ENCODE assay signal across 7 mouse cellular contexts in genomic region chr11:83473235-83474016, GRCm38 (mm10). TPM values are rescaled to one million over a fixed set of nuclear protein-coding genes. Genes with fewer than 3 reads are reported as not detected.
DNase-seq lines count a peak whose midpoint lies in the region; ATAC-seq and TF ChIP-seq lines count a peak whose summit lies in the region.

No protein-coding gene starts in this region.

- H3K36me3 ChIP-seq in neural tube, embryonic 11.5 days (ENCODE audit: control insufficient read depth, insufficient read depth, low read length) = no peaks in the 10 kb centered on the region
- peaks cover 9% of the 10 kb centered on the region; the same call in 1 of the 2 replicates for H3K36me3 ChIP-seq in forebrain, embryonic 15.5 days
- H3K36me3 ChIP-seq in myocyte (ENCODE audit: control insufficient read depth, insufficient read depth) = peaks cover 23% of the 10 kb centered on the region

- peaks cover 7% of the 10 kb centered on the region for H3K4me1 ChIP-seq in neural tube, embryonic 11.5 days (ENCODE audit: control insufficient read depth, insufficient read depth, low read length)
- H3K4me1 ChIP-seq in brown adipose tissue, adult 24 weeks (ENCODE audit: control insufficient read depth, insufficient read depth, insufficient read length, low read length) = peaks cover 4% of the 10 kb centered on the region; the same call in 1 of the 2 replicates
- peaks cover 29% of the 10 kb centered on the region for H3K4me1 ChIP-seq in forebrain, embryonic 15.5 days

- peak overlapping the region; percentile 93 for H3K4me3 ChIP-seq in neural tube, embryonic 11.5 days (ENCODE audit: low read depth, low read length)
- peak overlapping the region; percentile 85 for H3K4me3 ChIP-seq in brown adipose tissue, adult 24 weeks (ENCODE audit: insufficient read depth, low read depth, low read length)
- peak overlapping the region; percentile 84 for H3K4me3 ChIP-seq in forebrain, embryonic 15.5 days
- H3K4me3 ChIP-seq in myocyte = peak overlapping the region; percentile 91

- no peaks in the 10 kb centered on the region for H3K9me3 ChIP-seq in neural tube, embryonic 11.5 days (ENCODE audit: control insufficient read depth, low read length)
- H3K9me3 ChIP-seq in forebrain, embryonic 15.5 days = no peaks in the 10 kb centered on the region

- under 1% methylated on average over 35 of the region's 52 CpGs for WGBS in neural tube, embryonic 11.5 days
- under 1% methylated on average over 46 of the region's 52 CpGs for WGBS in forebrain, embryonic 15.5 days

- DNase-seq in neural tube, embryonic 11.5 days (ENCODE audit: low spot score) = no peak
- DNase-seq in neural tube, embryonic 10.5 days (ENCODE audit: extremely low spot score, low spot score) = no peak
- peak; percentile 69 to 72 for DNase-seq in kidney, postnatal 36 days
- DNase-seq in layer of hippocampus, postnatal 36 days = no peak

- peak overlapping the region; percentile 8 for H3ac ChIP-seq in myocyte (ENCODE audit: control insufficient read depth, insufficient read length)

- peak overlapping the region; percentile 87 for H3K9ac ChIP-seq in neural tube, embryonic 11.5 days (ENCODE audit: low read length)
- H3K9ac ChIP-seq in forebrain, embryonic 15.5 days (replicated peaks) = peak overlapping the region; percentile 80

- H3K79me2 ChIP-seq in myocyte (ENCODE audit: control insufficient read depth, insufficient read depth) = peaks cover 51% of the 10 kb centered on the region

- H3K27me3 ChIP-seq in neural tube, embryonic 11.5 days (ENCODE audit: control insufficient read depth, insufficient read depth, low read length) = no peaks in the 10 kb centered on the region
- H3K27me3 ChIP-seq in forebrain, embryonic 15.5 days = no peaks in the 10 kb centered on the region
- no peaks in the 10 kb centered on the region for H3K27me3 ChIP-seq in myocyte (ENCODE audit: control insufficient read depth, insufficient read depth, insufficient read length)

- peak; percentile 83 for ATAC-seq in neural tube, embryonic 11.5 days (ENCODE audit: insufficient read depth, low FRiP score, low TSS enrichment)
- peak; percentile 86 for ATAC-seq in forebrain, embryonic 15.5 days (replicated peaks)

- peak overlapping the region; percentile 94 for H3K4me2 ChIP-seq in neural tube, embryonic 11.5 days (ENCODE audit: low read depth)
- peak overlapping the region; percentile 59 for H3K4me2 ChIP-seq in forebrain, embryonic 15.5 days (replicated peaks)
- H3K4me2 ChIP-seq in myocyte (ENCODE audit: low read depth) = peak overlapping the region; percentile 69

- TF ChIP-seq POLR2A in myocyte (IDR thresholded peaks at IDR 0.05; ENCODE audit: insufficient read length, low read depth) = peak; percentile 17

- peak overlapping the region; percentile 94 for H3K27ac ChIP-seq in neural tube, embryonic 11.5 days (ENCODE audit: low read depth, low read length)
- peak overlapping the region; percentile 80 for H3K27ac ChIP-seq in brown adipose tissue, adult 24 weeks (replicated peaks; ENCODE audit: low read depth, low read length)
- peak overlapping the region; percentile 97 for H3K27ac ChIP-seq in forebrain, embryonic 15.5 days (replicated peaks)

TF ChIP-seq in myocyte, 11 proteins besides CTCF, POLR2A, EP300 and RAD21:
- no peak for TF ChIP-seq TCF12 (IDR thresholded peaks at IDR 0.05; ENCODE audit: insufficient read depth, poor library complexity, severe bottlenecking)
- TF ChIP-seq TCF3 (IDR thresholded peaks at IDR 0.05; ENCODE audit: insufficient read length, low read depth) = no peak
- TF ChIP-seq POLR2AphosphoS2 (IDR thresholded peaks at IDR 0.05; ENCODE audit: insufficient read length, low read depth) = no peak
- TF ChIP-seq MYOG (IDR thresholded peaks at IDR 0.05; ENCODE audit: control insufficient read depth in 1 of 3, insufficient read depth in 1 of 3, insufficient read length in 2 of 3, low read depth in 2 of 3) = no peak
- TF ChIP-seq REST (IDR thresholded peaks at IDR 0.05; ENCODE audit: insufficient read depth, insufficient read length) = no peak
- no peak for TF ChIP-seq MAX (IDR thresholded peaks at IDR 0.05; ENCODE audit: low read depth)
- TF ChIP-seq SRF (IDR thresholded peaks at IDR 0.05; ENCODE audit: control insufficient read depth, insufficient read length, low read depth) = no peak
- no peak for TF ChIP-seq MYOD1 (IDR thresholded peaks at IDR 0.05; ENCODE audit: control insufficient read depth in 1 of 3, insufficient read length in 2 of 3, low read depth in 2 of 3)
- no peak for TF ChIP-seq USF1 (IDR thresholded peaks at IDR 0.05; ENCODE audit: low read depth)
- no peak for TF ChIP-seq E2F4 (IDR thresholded peaks at IDR 0.05; ENCODE audit: insufficient read depth)
- TF ChIP-seq CEBPB (IDR thresholded peaks at IDR 0.05; ENCODE audit: insufficient read depth, poor library complexity, severe bottlenecking) = no peak

RNA-seq across cellular contexts. Expression of gene Taf15, which starts 0.5 kb away (rescaled TPM):
- polyA plus RNA-seq in neural tube, embryonic 11.5 days (2014; fragmentation: Nextera tagmentation; extraction: Ambion mirVana) = 9.1 TPM in 2 replicates
- polyA plus RNA-seq in brown adipose tissue, adult 24 weeks (2012; ENCODE audit: insufficient read depth, insufficient read length, missing spikeins) = 29.8 and 35.5 TPM in 2 replicates
- 12.3 and 12.9 TPM in 2 replicates for polyA plus RNA-seq in forebrain, embryonic 15.5 days (2015; fragmentation: Nextera tagmentation; extraction: Ambion mirVana)
- polyA plus RNA-seq in myocyte (2012; fragmentation: generic; extraction: Trizol) = 74.2 TPM
- total RNA-seq in layer of hippocampus, postnatal 36 days (2021) = 10 to 100 TPM; 75.0 to 77.4 TPM

RNA-seq across cellular contexts. Expression of gene Mmp28, which starts 10.6 kb away (rescaled TPM):
- polyA plus RNA-seq in neural tube, embryonic 11.5 days (2014; fragmentation: Nextera tagmentation; extraction: Ambion mirVana) = 3.1 and 3.2 TPM in 2 replicates
- 5.4 and 6.6 TPM in 2 replicates for polyA plus RNA-seq in brown adipose tissue, adult 24 weeks (2012; ENCODE audit: insufficient read depth, insufficient read length, missing spikeins)
- polyA plus RNA-seq in forebrain, embryonic 15.5 days (2015; fragmentation: Nextera tagmentation; extraction: Ambion mirVana) = 2.5 and 2.7 TPM in 2 replicates
- polyA plus RNA-seq in myocyte (2012; fragmentation: generic; extraction: Trizol) = 10.2 TPM
- total RNA-seq in layer of hippocampus, postnatal 36 days (2021) = 1 to 10 TPM; 2.9 to 4.0 TPM

RNA-seq across cellular contexts. Expression of gene 1700020L24Rik, which starts 35.9 kb away (rescaled TPM):
- 0.31 and 0.92 TPM in 2 replicates for polyA plus RNA-seq in neural tube, embryonic 11.5 days (2014; fragmentation: Nextera tagmentation; extraction: Ambion mirVana)
- polyA plus RNA-seq in brown adipose tissue, adult 24 weeks (2012; ENCODE audit: insufficient read depth, insufficient read length, missing spikeins) = 2.9 TPM in 1 of 2 replicates, not detected in the other
- 0.22 and 0.36 TPM in 2 replicates for polyA plus RNA-seq in forebrain, embryonic 15.5 days (2015; fragmentation: Nextera tagmentation; extraction: Ambion mirVana)
- polyA plus RNA-seq in myocyte (2012; fragmentation: generic; extraction: Trizol) = 12.0 TPM
- not detected for total RNA-seq in layer of hippocampus, postnatal 36 days (2021)

RNA-seq across cellular contexts. Expression of gene Gas2l2, which starts 44.2 kb away (rescaled TPM):
- 0.08 TPM in 1 of 2 replicates, not detected in the other for polyA plus RNA-seq in neural tube, embryonic 11.5 days (2014; fragmentation: Nextera tagmentation; extraction: Ambion mirVana)
- polyA plus RNA-seq in brown adipose tissue, adult 24 weeks (2012; ENCODE audit: insufficient read depth, insufficient read length, missing spikeins) = not detected in 2 replicates
- 0.69 and 0.80 TPM in 2 replicates for polyA plus RNA-seq in forebrain, embryonic 15.5 days (2015; fragmentation: Nextera tagmentation; extraction: Ambion mirVana)
- polyA plus RNA-seq in myocyte (2012; fragmentation: generic; extraction: Trizol) = not detected
- under 1 TPM; 0.12 to 0.15 TPM for total RNA-seq in layer of hippocampus, postnatal 36 days (2021)

RNA-seq across cellular contexts. Expression of gene Heatr9, which starts 48.5 kb away (rescaled TPM):
- not detected in 2 replicates for polyA plus RNA-seq in neural tube, embryonic 11.5 days (2014; fragmentation: Nextera tagmentation; extraction: Ambion mirVana)
- not detected in 2 replicates for polyA plus RNA-seq in brown adipose tissue, adult 24 weeks (2012; ENCODE audit: insufficient read depth, insufficient read length, missing spikeins)
- polyA plus RNA-seq in forebrain, embryonic 15.5 days (2015; fragmentation: Nextera tagmentation; extraction: Ambion mirVana) = not detected in 2 replicates
- 0.04 TPM for polyA plus RNA-seq in myocyte (2012; fragmentation: generic; extraction: Trizol)
- not detected for total RNA-seq in layer of hippocampus, postnatal 36 days (2021)

Comparison
In these comparisons a context has a peak if more than half of its experiments do, and no peak if none do; other contexts are left out.
1. DNase-seq: peak in kidney, postnatal 36 days (2 of 2); none in neural tube, embryonic 11.5 days (single experiment), neural tube, embryonic 10.5 days (single experiment) and layer of hippocampus, postnatal 36 days (0 of 2).
2. Peak in every context shown above with its lines, with median percentiles within 50 percentile points of each other: H3K27ac ChIP-seq, H3K4me2 ChIP-seq and H3K4me3 ChIP-seq.